8 mouse cellular contexts compared by ENCODE assay signal in genomic region chr8:85025098-85025932, GRCm38 (mm10). TPM values are rescaled to one million over a fixed set of nuclear protein-coding genes. Genes with fewer than 3 reads are reported as not detected.
DNase-seq lines count a peak whose midpoint lies in the region; ATAC-seq lines count a peak whose summit lies in the region.

Gene Asna1 (minus strand): TSS chr8:85025281.

- peak within 1 kb of the TSS; percentile 89 for H3K27ac ChIP-seq in hindbrain, embryonic 12.5 days

- H3K4me2 ChIP-seq in hindbrain, embryonic 12.5 days (replicated peaks), result peak within 1 kb of the TSS; percentile 97

- peak; percentile 86 for ATAC-seq in hindbrain, embryonic 12.5 days (ENCODE audit: low FRiP score)

- H3K27me3 ChIP-seq in hindbrain, embryonic 12.5 days, result no peaks in the 10 kb centered on the region

- WGBS in hindbrain, embryonic 12.5 days, result 8% methylated on average over 30 of the region's 30 CpGs

- peaks cover 40% of the 10 kb centered on the region for H3K4me1 ChIP-seq in hindbrain, embryonic 12.5 days

- DNase-seq in NIH3T3 (ENCODE audit: low read depth), result peak; percentile 91
- DNase-seq in cerebellum, postnatal 10 days, result peak; percentile 89 to 91
- peak; percentile 78 to 81 for DNase-seq in frontal cortex, postnatal 10 days (ENCODE audit: low spot score in 2 of 2)
- DNase-seq in layer of hippocampus, postnatal 14 days (ENCODE audit: low spot score in 2 of 2), result peak; percentile 87 to 93
- peak; percentile 81 for DNase-seq in lung, postnatal 14 days
- DNase-seq in retina, adult 2 months (ENCODE audit: low read depth, low spot score), result peak; percentile 86
- DNase-seq in thymus, postnatal 36 days, result peak; percentile 76 to 78

- H3K9me3 ChIP-seq in hindbrain, embryonic 12.5 days (replicated peaks), result no peaks in the 10 kb centered on the region

- H3K4me3 ChIP-seq in hindbrain, embryonic 12.5 days, result peak within 1 kb of the TSS; percentile 91

- H3K36me3 ChIP-seq in hindbrain, embryonic 12.5 days, result peaks cover 50% of the 10 kb centered on the region

- peak within 1 kb of the TSS; percentile 85 for H3K9ac ChIP-seq in hindbrain, embryonic 12.5 days

RNA-seq across cellular contexts. Expression of gene Asna1, which starts in this region (rescaled TPM):
- 127 and 128 TPM in 2 replicates for polyA plus RNA-seq in hindbrain, embryonic 12.5 days (2016; fragmentation: Nextera tagmentation; extraction: Ambion mirVana)
- 100 to 1,000 TPM; 108 to 115 TPM for total RNA-seq in layer of hippocampus, postnatal 14 days (2021)

Comparison
In these comparisons a context has a peak if more than half of its experiments do, and no peak if none do; other contexts are left out.
1. Peak in every context shown above with its lines: DNase-seq, ATAC-seq, H3K4me3 ChIP-seq and H3K27ac ChIP-seq.